Mouse (Mus musculus) embryonic fibroblast, embryonic 13.5 days (primary cell): ENCODE results near the gene Ugt1a5.

ENCODE experiments used
- CTCF ChIP-seq: IDR thresholded peaks from 2 replicates; pipeline ENCODE4 v1.5.1; 2011; ENCODE audit warnings: mild to moderate bottlenecking, control low read depth, low read length, moderate library complexity, borderline replicate concordance; ENCODE audit not compliant: insufficient read depth
- POLR2A ChIP-seq: IDR thresholded peaks from 2 replicates; pipeline ENCODE4 v1.6.1; 2011; ENCODE audit warnings: low read depth, mild to moderate bottlenecking, control low read depth, low read length, moderate library complexity

DNA sequence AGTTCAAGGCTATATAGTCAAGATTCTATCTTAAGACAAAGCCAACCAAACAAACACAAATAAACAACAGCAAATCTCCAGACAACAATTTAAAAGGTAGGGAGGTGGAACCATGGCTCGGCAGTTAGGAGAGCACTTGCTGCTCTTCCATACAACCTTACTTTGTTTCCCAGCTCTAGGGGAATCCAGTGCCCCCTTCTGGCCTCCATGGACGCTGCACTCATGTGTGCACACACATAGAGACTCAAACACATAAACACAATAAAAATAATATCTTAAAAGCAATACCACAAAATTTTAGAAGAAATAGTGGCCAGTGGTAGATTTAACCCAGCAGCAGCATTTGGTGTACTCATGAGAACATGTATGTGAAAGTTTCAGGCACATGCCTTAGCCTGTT is 51.3 kb downstream of the Ugt1a5 start:
- TF ChIP-seq CTCF (no peak), POLR2A (no peak)
